Mouse (Mus musculus): Measurements from ENCODE around the gene Cyp39a1.

Gene Cyp39a1

DNA sequence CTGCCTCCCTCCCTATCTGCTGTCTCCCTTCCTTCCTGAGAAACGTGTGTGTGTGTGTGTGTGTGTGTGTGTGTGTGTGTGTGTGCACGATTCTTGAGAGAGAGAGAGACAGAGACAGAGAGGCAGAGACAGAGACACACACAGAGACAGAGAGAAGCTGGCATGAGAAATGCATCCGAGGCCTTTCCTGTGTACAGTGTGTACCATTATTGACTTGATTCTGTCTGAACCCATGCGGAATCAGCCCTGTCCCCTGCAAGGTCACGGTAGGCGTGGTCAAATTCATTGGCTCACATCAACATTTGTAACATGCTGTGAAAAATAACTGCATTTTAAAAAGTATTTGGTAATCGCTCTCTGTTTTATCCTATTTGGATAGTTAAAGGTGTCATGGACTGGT, 16.9 kb downstream of the Cyp39a1 start:
- DNase-seq (ENCODE audit: low spot score in 2 of 2): no peak

GRCm38 (mm10) chr17:43684638-43685037, 17.4 kb downstream of the Cyp39a1 start:
- DNase-seq (ENCODE audit: low spot score in 2 of 2): no peak

- no peak for DNase-seq (ENCODE audit: low spot score in 2 of 2)
Measured at GRCm38 (mm10) chr17:43689591-43689990, 22.4 kb downstream of the Cyp39a1 start.

GRCm38 (mm10) chr17:43698997-43699649, 31.9 kb downstream of the Cyp39a1 start:
- DNase-seq (ENCODE audit: low spot score in 2 of 2): peak; percentile 78 to 79

- peak; percentile 41 to 52 for DNase-seq (ENCODE audit: low spot score in 2 of 2)
Measured at GRCm38 (mm10) chr17:43701060-43701459, 33.8 kb downstream of the Cyp39a1 start.

DNA sequence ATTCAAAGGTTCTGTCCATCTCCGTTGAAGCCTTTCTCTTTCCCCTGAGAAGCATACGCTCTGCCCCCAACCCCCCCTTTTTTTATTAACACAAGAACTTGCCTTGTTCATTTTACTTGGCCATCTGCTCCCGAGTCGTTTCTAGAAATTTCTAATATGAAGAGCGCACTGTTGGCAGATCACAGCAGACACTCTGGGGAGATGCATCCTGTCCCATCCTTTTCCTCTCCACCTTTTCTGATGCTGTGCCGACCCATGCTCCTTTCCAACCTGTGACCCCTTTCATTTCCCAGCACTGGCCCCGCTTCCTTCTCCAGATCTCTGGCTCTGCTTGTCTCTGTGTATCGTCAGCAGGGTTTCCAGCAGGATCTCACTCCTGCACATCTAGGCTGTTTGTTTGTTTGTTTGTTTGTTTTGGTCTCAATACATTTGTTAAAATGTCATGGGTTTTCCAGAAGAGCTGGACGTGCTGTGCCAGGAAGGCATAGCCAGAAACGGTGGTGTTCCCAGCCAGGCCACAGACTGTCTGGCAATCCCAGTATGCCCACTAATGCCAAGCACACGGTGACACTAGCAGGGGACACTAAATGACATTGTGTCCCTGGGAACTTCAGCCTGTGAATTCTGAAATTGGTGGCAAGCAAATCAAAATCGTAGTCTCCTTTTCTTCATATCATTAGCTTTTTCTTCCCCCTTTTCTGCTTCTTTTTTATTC, 37.1 kb downstream of the Cyp39a1 start:
- no peak for DNase-seq (ENCODE audit: low spot score in 2 of 2)

DNA sequence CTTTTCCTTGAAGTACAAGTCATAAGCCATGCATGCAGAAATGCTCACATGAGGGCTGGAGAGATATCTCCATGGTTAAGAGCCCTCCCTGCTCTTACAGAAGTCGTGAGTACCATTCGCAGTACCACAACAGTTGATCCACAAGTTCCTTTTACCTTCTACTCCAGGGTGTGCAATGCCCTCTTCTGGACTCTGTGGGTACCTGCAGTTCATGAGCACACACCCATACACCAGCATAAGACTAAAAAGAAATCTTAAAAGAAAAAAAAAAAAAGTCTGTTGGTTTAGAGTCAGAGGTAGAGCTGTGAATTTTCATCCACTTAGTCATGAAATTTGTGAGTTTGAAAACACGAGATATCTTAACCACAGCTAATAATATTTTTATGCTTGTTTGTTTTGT, 39.5 kb downstream of the Cyp39a1 start:
- DNase-seq (ENCODE audit: low spot score in 2 of 2): no peak

GRCm38 (mm10) chr17:43707254-43707653, 40.0 kb downstream of the Cyp39a1 start:
- no peak for DNase-seq (ENCODE audit: low spot score in 2 of 2)

DNA sequence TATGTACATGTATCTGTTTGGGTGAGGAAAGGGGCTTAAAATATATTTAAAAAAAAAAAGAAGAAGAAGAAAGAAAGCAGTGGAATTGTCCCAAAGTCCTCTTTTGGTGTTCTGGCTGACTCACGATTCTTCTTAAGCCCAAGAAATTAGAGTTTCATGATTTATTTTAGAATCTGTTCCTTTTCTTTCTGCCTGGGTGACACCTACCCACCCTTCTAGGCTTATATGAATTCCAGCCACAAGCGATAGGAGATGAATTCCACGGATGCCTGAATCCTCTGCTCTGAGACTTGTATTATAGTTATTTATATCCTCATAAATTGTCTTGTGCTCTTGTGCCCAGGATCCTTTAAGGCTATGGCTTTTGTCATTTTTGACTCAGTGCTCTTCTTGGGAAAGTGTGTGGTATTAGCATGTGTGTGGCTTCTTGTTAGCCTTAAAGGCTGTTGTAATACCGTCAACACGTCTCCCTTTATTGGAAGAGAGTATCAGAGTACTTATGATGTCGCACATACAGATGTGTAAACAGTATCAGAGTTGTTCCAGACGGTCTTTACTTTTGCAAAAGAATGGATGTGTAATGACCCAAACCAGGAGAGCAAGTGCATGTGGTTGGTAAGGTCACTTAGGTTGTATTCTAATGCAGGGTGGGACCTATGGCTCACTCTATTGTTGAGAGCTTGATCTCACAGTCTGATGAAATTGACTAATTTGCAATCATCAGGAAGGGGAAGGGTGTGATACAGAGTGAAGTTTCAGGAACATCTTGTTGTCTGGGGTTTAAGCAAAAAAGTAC, 44.5 kb downstream of the Cyp39a1 start:
- no peak for DNase-seq (ENCODE audit: low spot score in 2 of 2)

DNA sequence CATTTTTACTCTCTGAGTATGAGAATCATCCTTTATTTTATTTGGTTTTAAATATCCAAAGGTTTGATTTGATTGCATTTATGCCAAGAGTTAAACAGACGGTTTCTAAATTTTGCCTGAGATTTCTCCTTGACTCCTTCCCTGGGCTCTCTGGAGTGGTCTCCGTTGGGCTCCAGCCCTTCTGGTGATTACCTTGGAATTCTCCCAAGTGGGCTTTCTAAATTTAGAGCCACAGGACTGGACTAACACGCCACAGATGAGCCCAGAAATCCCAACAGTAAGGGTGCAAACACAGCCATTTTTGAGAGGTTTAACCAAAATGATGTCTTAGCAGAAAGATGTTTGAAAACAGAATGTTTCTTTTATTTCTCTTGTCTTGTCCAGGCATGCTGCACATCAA, 47.0 kb downstream of the Cyp39a1 start:
- no peak for DNase-seq (ENCODE audit: low spot score in 2 of 2)

- DNase-seq (ENCODE audit: low spot score in 2 of 2): no peak
Measured at GRCm38 (mm10) chr17:43716601-43717000, 49.4 kb downstream of the Cyp39a1 start.

DNA sequence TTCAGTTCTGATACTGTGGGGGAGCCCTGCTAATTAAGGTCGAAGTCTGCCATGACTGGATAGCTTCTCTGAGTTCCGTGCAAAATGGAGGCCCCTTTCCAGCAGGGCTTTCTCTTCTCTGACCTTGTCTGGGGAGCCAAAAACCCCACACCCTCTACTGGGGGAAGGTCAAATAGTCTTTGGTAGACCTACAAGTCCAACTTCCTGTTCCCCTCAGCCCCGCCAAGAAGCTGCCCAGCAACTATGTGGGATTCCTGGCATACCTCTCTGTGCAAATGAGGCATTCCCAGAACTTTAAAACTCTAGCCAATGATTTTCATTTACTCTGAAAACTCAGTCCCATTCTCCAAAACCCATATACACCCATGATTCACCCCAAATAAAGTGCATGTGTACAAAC, 52.2 kb downstream of the Cyp39a1 start:
- DNase-seq (ENCODE audit: low spot score in 2 of 2): no peak

- DNase-seq (ENCODE audit: low spot score in 2 of 2): no peak
Measured at GRCm38 (mm10) chr17:43724480-43724879, 57.3 kb downstream of the Cyp39a1 start.

DNA sequence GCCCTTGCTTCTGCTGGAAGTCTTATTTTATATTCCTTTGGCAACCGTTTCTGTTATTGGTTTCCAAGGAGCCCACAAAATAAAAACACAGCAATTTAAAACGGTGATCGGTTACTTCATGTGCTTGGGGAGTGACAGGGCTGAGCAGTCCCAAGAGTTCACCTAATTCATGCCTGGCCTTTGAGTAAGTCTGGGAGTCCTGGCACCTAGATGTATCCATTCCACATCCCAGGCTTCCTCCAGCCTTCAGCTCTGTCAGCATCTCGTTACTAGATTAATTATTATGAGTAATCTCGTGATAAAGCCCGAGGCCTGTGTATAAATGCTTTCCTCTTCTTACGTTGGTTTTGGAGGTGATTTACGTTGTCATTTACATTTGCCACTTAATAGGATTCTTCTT, 64.1 kb downstream of the Cyp39a1 start:
- no peak for DNase-seq (ENCODE audit: low spot score in 2 of 2)

DNA sequence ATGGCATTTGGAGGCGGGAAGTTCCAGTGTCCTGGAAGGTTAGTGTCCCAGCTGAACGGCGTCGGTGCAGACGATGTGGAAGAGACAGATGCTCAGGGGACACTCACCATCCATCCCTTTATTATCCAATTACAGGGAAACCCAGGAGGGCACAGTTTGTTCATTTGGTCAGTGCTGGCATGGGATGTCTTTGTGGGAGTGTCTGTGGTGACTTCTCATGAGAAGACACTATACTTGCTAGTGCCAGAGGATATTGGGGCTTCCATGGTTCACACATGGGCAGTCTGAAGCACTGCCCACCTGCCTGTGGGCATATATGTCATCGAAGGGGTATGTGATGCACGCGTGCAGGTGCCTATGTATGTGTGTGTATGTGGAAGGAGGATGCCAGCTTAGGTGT, 64.8 kb downstream of the Cyp39a1 start:
- no peak for DNase-seq (ENCODE audit: low spot score in 2 of 2)

- DNase-seq (ENCODE audit: low spot score in 2 of 2): no peak
Measured at GRCm38 (mm10) chr17:43734252-43734651, 67.0 kb downstream of the Cyp39a1 start.

DNA sequence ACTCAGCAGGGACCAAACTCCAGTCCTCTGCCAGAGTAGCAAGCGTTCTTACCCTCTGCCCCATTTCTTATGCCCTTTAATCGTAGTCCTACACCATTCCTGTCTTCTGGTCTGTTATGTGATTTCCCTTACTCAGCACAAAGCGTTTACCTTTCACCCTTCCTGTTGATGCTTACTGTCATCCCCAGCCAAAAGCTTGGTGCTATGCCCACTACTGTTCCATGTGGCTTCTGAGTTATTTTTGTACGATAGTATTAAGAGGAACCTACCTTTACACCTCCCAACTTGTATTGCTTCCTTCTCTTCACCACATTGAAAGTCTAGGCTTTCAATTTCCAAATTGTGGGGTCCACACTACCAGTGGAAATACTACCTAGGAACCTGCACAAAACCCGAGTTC, 76.7 kb downstream of the Cyp39a1 start:
- no peak for DNase-seq (ENCODE audit: low spot score in 2 of 2)

DNA sequence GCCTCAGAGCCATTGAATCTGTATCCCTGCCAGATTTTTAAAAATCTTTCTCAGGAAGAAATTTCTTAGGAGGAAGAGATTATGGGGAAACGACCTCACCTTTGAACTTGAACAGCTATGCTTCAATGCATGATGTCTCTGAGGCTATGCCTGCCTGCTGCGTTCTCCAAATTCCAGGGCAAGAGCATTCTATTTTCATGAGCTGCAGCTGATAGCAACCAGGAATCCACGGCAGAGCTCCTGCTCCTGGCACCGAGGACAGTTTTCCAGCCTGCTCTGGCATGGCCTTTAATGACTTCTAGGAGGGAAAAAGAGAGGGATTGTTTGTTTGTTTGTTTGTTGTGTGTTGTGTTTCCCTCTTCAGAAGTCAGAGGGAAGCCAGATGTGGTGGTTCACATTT, 77.2 kb downstream of the Cyp39a1 start:
- DNase-seq (ENCODE audit: low spot score in 2 of 2): no peak

DNA sequence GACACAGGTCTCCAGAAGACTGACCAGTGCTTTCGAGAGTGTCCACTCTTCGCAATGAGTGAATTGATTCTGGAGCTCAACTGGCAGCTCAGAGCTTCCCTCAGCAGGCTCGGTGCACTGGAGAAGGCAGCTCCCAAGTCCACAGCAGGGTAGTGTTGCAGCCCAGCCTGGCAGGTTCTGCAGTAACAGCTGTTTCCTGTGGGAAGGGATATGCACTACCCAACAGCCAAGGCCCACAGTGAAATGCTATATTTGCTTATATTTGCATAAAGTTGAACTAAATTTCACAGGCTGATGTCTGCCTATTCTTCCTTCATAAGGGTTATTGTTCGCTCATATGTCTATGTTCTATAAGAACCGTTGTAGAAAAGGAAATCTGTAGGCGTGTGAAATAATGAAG, 83.9 kb downstream of the Cyp39a1 start:
- DNase-seq (ENCODE audit: low spot score in 2 of 2): no peak

- DNase-seq (ENCODE audit: low spot score in 2 of 2): no peak
Measured at GRCm38 (mm10) chr17:43752811-43753210, 85.6 kb downstream of the Cyp39a1 start.

DNA sequence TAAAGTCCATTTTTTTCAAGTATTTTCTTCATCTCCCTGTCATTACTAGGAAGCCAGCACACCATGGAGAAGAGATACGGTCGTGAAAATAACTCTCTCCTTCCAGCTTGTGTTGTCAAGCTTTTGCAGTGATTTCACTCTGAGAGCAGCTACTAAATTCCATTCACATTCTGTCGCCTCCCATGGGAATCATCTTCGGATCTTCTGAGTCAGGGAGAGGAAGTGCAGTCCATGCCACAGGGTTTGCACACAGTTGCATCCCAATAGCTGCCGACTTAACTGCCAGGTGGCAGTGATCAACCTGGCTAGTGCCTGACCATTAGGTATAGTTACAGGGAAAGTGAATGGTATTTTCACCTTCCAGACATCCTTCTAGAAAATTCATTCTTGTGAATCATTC, 87.5 kb downstream of the Cyp39a1 start:
- no peak for DNase-seq (ENCODE audit: low spot score in 2 of 2)

- no peak for DNase-seq (ENCODE audit: low spot score in 2 of 2)
Measured at GRCm38 (mm10) chr17:43758607-43759259, 91.5 kb downstream of the Cyp39a1 start.
